Mouse (Mus musculus) lung, postnatal 0 days (tissue): ENCODE results near the gene Ccdc88c.

ENCODE experiments used
- CTCF ChIP-seq: IDR thresholded peaks from 2 replicates; pipeline ENCODE4 v1.5.1; 2016; ENCODE audit warnings: antibody characterized with exemption, mild to moderate bottlenecking
- EP300 ChIP-seq: IDR thresholded peaks from 2 replicates; pipeline ENCODE4 v1.6.1; 2016; ENCODE audit warnings: antibody characterized with exemption, mild to moderate bottlenecking, control low read depth

DNA sequence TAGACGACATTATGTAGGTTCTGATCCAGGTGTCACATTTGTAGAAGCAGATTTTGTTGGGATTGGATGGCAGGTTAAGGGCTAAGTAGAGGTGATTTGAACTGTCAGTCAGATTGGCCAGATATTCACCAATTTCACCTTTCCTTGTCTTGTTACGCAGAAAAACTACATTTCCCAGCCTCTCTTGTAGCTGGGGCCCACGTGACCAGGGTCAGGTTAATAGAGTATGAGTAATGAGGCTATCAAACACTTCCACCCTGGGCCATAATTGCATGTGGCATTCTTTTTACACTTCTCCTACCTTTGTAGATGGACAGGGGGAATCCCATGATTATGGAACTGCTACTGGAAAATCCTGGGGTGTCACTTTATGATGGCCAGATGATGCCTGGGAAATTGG lies 155.2 kb downstream of the Ccdc88c start:
- TF ChIP-seq CTCF, result no peak
- TF ChIP-seq EP300, result no peak
